Mouse (Mus musculus) CH12.LX (cell line): ENCODE measurements around the gene Adam10. TPM values are rescaled to one million over a fixed set of nuclear protein-coding genes. Genes with fewer than 3 reads are reported as not detected.

ENCODE experiments used
- DNase-seq: peaks from one replicate; pipeline ENCODE4 v3.0.0-alpha.2; 2013; ENCODE audit errors: extremely low read depth
- H3K27ac ChIP-seq: 2 replicates; pipeline ENCODE4 v1.5.1; 2012; ENCODE audit warnings: low read depth, mild to moderate bottlenecking, control low read depth, moderate library complexity; ENCODE audit not compliant: insufficient read depth
- H3K27me3 ChIP-seq: replicated peaks from 2 replicates; pipeline ENCODE3; 2012; ENCODE audit warnings: inconsistent platforms
- H3K36me3 ChIP-seq, 2 experiments: replicated peaks in 1 of 2; 2 replicates each; pipeline versions ENCODE3 to v1.6.1; 2012; ENCODE audit warnings: inconsistent platforms in 1 of 2, low read length in 1 of 2, mild to moderate bottlenecking in 1 of 2, mixed read lengths in 1 of 2, moderate library complexity in 1 of 2; ENCODE audit not compliant: control insufficient read depth in 1 of 2, insufficient read depth in 1 of 2
- H3K4me1 ChIP-seq, 2 experiments: 2 replicates each; pipeline ENCODE4 v1.6.1; 2012; ENCODE audit warnings: inconsistent platforms in 1 of 2, moderate library complexity in 1 of 2; ENCODE audit not compliant: insufficient read depth in 2 of 2, control insufficient read depth in 1 of 2
- H3K4me2 ChIP-seq: 2 replicates; pipeline ENCODE4 v1.6.1; 2012; ENCODE audit warnings: low read depth, mild to moderate bottlenecking, control low read depth; ENCODE audit not compliant: poor library complexity, insufficient read depth, severe bottlenecking
- H3K4me3 ChIP-seq, 3 experiments: fragments of 150-350 bp in 1 of 3; sonication (generic) in 1 of 3; replicated peaks in 1 of 3; 2 replicates each; pipeline versions ENCODE3 to v1.5.1; 2011 to 2012; ENCODE audit warnings: low read depth in 2 of 3, low read length in 2 of 3, mild to moderate bottlenecking in 2 of 3, moderate library complexity in 2 of 3, control low read depth in 1 of 3, improper control_type of control experiment in 1 of 3, inconsistent platforms in 1 of 3, mixed read lengths in 1 of 3; ENCODE audit not compliant: poor library complexity in 1 of 3
- H3K79me2 ChIP-seq: replicated peaks from 2 replicates; pipeline ENCODE4 v1.6.1; 2012; ENCODE audit warnings: mild to moderate bottlenecking, moderate library complexity; ENCODE audit not compliant: control insufficient read depth, poor library complexity, insufficient read depth, severe bottlenecking; ENCODE audit errors: extremely low read depth
- H3K9ac ChIP-seq: 2 replicates; pipeline ENCODE4 v1.6.1; 2012; ENCODE audit warnings: low read depth, mild to moderate bottlenecking, control low read depth, moderate library complexity; ENCODE audit not compliant: insufficient read depth
- H3K9me3 ChIP-seq: replicated peaks from 2 replicates; pipeline ENCODE3; 2012; ENCODE audit warnings: low read length, inconsistent platforms, mixed read lengths
- CTCF ChIP-seq, 2 experiments: IDR thresholded peaks in 1 of 2; conservative IDR thresholded peaks in 1 of 2; 2 replicates each; pipeline ENCODE4 v1.5.1; 2011 to 2012; ENCODE audit warnings: low read depth in 2 of 2, low read length in 2 of 2, improper control_type of control experiment in 1 of 2, inconsistent platforms in 1 of 2, mild to moderate bottlenecking in 1 of 2, moderate library complexity in 1 of 2
- JUN ChIP-seq: IDR thresholded peaks from 2 replicates; pipeline ENCODE4 v1.6.1; 2011; ENCODE audit warnings: low read depth, mild to moderate bottlenecking, low read length, improper control_type of control experiment, moderate library complexity; ENCODE audit not compliant: insufficient read depth
- MEF2A ChIP-seq: IDR thresholded peaks from 2 replicates; pipeline ENCODE4 v1.6.1; 2014; ENCODE audit warnings: low read depth, mild to moderate bottlenecking, inconsistent platforms, low read length, improper control_type of control experiment, borderline replicate concordance
- MYC ChIP-seq: IDR thresholded peaks from 2 replicates; pipeline ENCODE4 v1.6.1; 2011; ENCODE audit warnings: low read depth, mild to moderate bottlenecking, improper control_type of control experiment, low read length
- NELFE ChIP-seq: IDR thresholded peaks from 2 replicates; pipeline ENCODE4 v1.6.1; 2011; ENCODE audit warnings: low read depth, low read length, improper control_type of control experiment
- NRF1 ChIP-seq: IDR thresholded peaks from 2 replicates; pipeline ENCODE4 v1.6.1; 2014; ENCODE audit warnings: low read depth, mild to moderate bottlenecking, inconsistent platforms, low read length, improper control_type of control experiment, moderate library complexity
- RAD21 ChIP-seq: IDR thresholded peaks from 2 replicates; pipeline ENCODE4 v1.6.1; 2011; ENCODE audit warnings: low read depth, mild to moderate bottlenecking, low read length, improper control_type of control experiment, moderate library complexity
- TCF12 ChIP-seq: IDR thresholded peaks from 2 replicates; pipeline ENCODE4 v1.6.1; 2014; ENCODE audit warnings: low read depth, mild to moderate bottlenecking, inconsistent platforms, low read length, improper control_type of control experiment
- USF1 ChIP-seq: IDR thresholded peaks from 2 replicates; pipeline ENCODE4 v1.6.1; 2014; ENCODE audit warnings: low read depth, mild to moderate bottlenecking, inconsistent platforms, low read length, improper control_type of control experiment
- ZC3H11A ChIP-seq: IDR thresholded peaks from 2 replicates; pipeline ENCODE4 v1.6.1; 2012; ENCODE audit warnings: low read depth, mild to moderate bottlenecking, inconsistent platforms, low read length, improper control_type of control experiment
- ZKSCAN1 ChIP-seq: IDR thresholded peaks from 2 replicates; pipeline ENCODE4 v1.6.1; 2012; ENCODE audit warnings: low read depth, inconsistent platforms, low read length, improper control_type of control experiment, borderline replicate concordance
- dilution Hi-C: fragments of 300-500 bp; cut with MboI; formaldehyde crosslinking; loops from 2 replicates; pipeline ENCODE4 v1.14.3; 2020; ENCODE audit warnings: low sequenced_read_pairs; ENCODE audit not compliant: extremely low pct_unique_long_range_greater_than_20kb, extremely low pct_ligation_motif_present
- in situ Hi-C: fragments of 300-500 bp; cut with MboI; formaldehyde crosslinking; loops from 3 replicates; pipeline ENCODE4 v1.14.3; 2019; ENCODE audit warnings: low sequenced_read_pairs, low pct_ligation_motif_present, low pct_unique_long_range_greater_than_20kb, mixed read lengths
- polyA plus RNA-seq: library from polyadenylated mRNA; unstranded; fragments of >175 nt; gene quantifications from 2 replicates; pipeline ENCODE4 v1.2.1, GENCODE M21; 2012; ENCODE audit warnings: low read depth; ENCODE audit not compliant: insufficient read length
- total RNA-seq, 2 experiments: library from RNA; depleted of rRNA; stranded (reverse); fragments of 300-350 nt in 1 of 2; fragments of >200 nt in 1 of 2; gene quantifications; 2 replicates each; pipeline ENCODE4 v1.2.3; 2012 to 2014

Gene Adam10
- total and polyA plus RNA-seq, 3 experiments, result 9.3 to 28.9 (median 17.8) TPM

- Histone ChIP-seq H3K4me1 (peaks cover 3 to 50% of the 10 kb centered on the region in 2 experiments; a peak in 3 of 4 replicates), H3K27ac (no peak overlapping the region), H3K27me3 (no peaks in the 10 kb centered on the region), H3K4me3 (no peak overlapping the region), H3K36me3 (peaks cover 0 to 2% of the 10 kb centered on the region in 2 experiments), H3K9ac (no peak overlapping the region), H3K4me2 (no peak overlapping the region), H3K79me2 (peaks cover 21% of the 10 kb centered on the region)
- in situ Hi-C loops (no loop called here), dilution Hi-C loops (no loop called here)
- no peak for TF ChIP-seq ZKSCAN1
- peak in 1 of 2 experiments; percentile 32; a peak in 2 of 4 replicates for TF ChIP-seq CTCF (conservative IDR thresholded peaks at IDR 0.05 in 1 of 2, IDR thresholded peaks at IDR 0.05 in 1 of 2; ENCODE audit: low read depth in 2 of 2, low read length in 2 of 2)
- peak; percentile 9 for TF ChIP-seq RAD21
- TF ChIP-seq, all 38 proteins: peak for 2
- no peak for DNase-seq
- no peaks in the 10 kb centered on the region for H3K9me3 ChIP-seq
These were observed 16.9 kb downstream of the Adam10 start for GRCm38 (mm10) chr9:70695723-70696122.

GRCm38 (mm10) chr9:70698090-70698489 lies 19.3 kb downstream of the Adam10 start:
- no peaks in the 10 kb centered on the region for H3K9me3 ChIP-seq
- in situ Hi-C loops (no loop called here), dilution Hi-C loops (no loop called here)
- peaks cover 0 to 2% of the 10 kb centered on the region in 2 experiments for H3K36me3 ChIP-seq
- TF ChIP-seq MEF2A (no peak), USF1 (no peak), JUN (no peak), RAD21 (no peak)
- H3K79me2 ChIP-seq, result peaks cover 18% of the 10 kb centered on the region
- H3K4me1 ChIP-seq, result peaks cover 0 to 27% of the 10 kb centered on the region in 2 experiments; a peak in 2 of 4 replicates
- no peak overlapping the region for H3K4me2 ChIP-seq
- H3K9ac ChIP-seq, result no peak overlapping the region
- H3K27ac ChIP-seq, result no peak overlapping the region
- no peak for DNase-seq
- no peak overlapping the region for H3K4me3 ChIP-seq
- no peaks in the 10 kb centered on the region for H3K27me3 ChIP-seq

GRCm38 (mm10) chr9:70703597-70704203 lies 24.9 kb downstream of the Adam10 start:
- H3K9ac ChIP-seq, result no peak overlapping the region
- TF ChIP-seq MYC (no peak), NRF1 (no peak), TCF12 (no peak), NELFE (no peak), ZC3H11A (no peak)
- peaks cover 6 to 16% of the 10 kb centered on the region in 2 experiments for H3K36me3 ChIP-seq
- dilution Hi-C loops (no loop called here), in situ Hi-C loops (no loop called here)
- no peaks in the 10 kb centered on the region for H3K27me3 ChIP-seq
- no peak overlapping the region for H3K4me2 ChIP-seq
- no peaks in the 10 kb centered on the region for H3K4me1 ChIP-seq
- H3K27ac ChIP-seq, result no peak overlapping the region
- H3K4me3 ChIP-seq, result no peak overlapping the region
- H3K9me3 ChIP-seq, result no peaks in the 10 kb centered on the region
- H3K79me2 ChIP-seq, result peaks cover 9% of the 10 kb centered on the region
- no peak for DNase-seq
